Mouse (Mus musculus): Measurements from ENCODE around the gene Lst1.

The Lst1 gene

DNA sequence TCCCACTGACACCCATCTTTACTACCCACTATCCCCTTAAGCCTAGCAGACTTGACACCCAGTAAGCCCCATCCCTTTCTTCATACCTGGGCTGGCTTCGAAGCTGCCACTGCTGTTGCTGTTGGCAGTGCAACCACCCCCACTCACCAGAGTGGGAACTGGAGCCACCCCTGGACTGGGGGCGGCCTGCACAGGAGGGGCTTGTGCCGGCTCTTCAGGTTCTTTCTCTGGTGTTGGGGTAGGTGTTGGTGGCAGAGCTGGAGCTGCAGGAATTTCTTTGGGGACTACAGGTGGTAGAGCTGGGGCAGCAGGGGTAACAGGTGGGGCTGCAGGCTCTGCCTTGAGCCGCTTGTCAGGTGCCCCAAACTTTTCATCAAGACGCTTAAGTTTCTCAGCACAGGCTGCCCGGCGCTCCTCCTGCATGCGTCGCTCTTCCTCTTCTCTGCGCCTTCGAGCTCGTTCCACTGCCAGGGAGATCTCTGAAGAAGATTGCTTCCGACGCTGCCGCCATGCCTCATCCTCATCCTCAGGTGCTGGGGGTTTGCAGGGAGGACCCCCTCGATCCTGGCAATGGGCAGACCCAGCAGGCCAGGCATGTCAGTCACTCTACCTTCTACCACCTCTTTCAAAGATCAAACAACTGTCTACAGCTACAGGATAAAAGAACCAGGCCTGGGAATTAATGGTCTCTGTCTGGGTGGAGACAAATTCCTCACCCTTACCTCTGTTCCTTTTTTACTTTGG lies 29.2 kb downstream of the Lst1 start:
- DNase-seq (ENCODE audit: low spot score), result no peak

DNA sequence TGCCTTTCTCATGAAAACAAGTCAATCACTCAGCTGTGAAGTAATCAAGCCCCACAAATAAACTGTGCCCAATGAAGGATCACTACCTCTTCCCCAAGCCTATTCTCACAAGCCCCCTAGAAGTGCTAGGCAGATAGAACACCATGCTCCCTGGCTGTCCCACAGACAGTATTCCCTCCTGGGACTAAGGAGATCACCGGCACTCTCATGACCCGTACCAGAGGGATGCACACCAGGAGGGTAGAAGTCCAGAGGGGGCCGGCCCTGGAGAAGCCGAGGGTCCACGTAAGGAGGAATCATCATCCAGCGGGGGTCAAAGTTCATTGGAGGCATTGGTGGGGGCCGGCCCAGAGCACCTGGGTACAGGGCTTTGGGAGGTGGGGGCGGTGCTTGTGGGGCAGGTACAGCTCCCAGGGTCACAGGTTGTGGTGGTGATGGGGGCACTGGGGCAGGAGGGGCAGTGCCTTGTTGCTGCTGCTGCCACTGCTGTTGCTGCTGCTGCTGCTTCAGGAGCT lies 30.5 kb downstream of the Lst1 start:
- no peak for DNase-seq (ENCODE audit: low spot score)

DNA sequence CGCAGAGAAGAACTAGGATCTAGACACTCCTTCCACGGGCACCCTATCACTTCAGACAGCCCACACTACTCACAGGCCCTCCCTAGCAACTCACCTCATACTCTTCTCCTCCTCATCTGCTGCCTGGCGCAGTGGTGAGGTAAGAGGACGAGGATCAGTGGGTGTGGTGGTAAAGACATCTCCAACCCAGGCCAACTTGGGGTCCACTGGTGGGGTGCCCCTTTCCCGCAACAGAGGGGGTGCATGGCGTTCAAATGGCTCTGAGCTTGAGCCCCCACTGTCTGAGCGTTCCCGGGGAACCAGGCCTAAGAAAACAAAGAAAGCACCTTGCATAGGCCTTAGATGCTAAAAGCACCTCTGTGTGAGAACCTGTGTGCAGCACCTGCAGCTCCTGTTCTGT lies 31.0 kb downstream of the Lst1 start:
- DNase-seq (ENCODE audit: low spot score), result no peak

DNA sequence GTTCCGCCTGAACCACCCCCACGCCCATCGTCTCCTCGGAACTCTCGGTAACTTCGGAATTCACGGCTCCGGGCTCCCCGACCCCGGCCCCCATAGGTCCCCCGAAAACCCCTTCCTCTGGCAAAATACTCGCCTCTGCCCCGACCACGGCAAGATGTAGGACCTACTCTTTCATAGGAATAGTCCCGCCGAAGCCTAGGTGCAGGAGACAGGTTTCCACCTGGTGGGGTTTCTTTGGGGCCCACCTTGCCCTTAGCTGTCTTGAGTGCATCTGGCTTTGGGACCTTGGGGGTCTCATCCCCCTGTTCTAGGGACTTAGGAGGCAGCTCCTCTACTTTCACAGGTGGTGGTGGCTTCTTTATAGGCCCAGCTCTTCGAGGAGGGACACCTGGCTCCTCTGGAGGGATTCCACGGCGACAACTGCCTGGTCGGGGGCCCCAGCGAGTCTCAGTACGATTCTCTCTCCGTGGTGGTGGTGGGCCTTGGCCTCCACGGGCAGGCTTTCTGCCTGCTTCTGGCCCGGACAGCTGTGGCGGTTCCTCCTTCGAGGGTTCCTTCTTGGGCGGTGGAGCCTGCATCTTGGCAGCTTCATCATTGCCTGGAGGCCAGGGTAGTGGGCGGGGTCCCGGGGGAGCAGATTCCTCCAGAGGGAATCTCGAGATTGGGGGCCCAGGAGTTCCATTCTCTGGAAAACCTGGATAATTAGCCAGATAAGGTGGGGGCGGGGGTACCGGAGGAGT lies 31.6 kb downstream of the Lst1 start:
- DNase-seq (ENCODE audit: low spot score), result no peak

DNA sequence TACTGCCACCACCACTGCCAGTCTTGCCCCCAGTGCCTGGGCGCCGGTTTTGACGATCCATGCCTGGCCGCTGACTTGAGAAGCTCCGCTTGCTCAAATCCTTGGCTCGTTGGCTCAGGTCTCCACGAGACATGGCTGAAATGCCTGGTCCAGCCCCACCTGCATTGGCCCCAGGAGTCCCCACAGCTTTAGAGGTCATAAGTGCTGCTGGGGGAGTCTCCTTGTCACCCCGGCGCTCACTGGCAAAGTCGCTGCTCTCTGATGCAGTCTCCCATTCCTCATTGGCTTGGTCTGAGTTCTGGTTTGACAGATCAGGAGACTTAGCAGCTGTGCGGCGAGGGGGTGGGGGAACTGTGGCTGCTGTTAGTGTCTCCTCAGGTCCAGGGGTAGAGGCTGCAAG lies 32.8 kb downstream of the Lst1 start:
- no peak for DNase-seq (ENCODE audit: low spot score)

DNA sequence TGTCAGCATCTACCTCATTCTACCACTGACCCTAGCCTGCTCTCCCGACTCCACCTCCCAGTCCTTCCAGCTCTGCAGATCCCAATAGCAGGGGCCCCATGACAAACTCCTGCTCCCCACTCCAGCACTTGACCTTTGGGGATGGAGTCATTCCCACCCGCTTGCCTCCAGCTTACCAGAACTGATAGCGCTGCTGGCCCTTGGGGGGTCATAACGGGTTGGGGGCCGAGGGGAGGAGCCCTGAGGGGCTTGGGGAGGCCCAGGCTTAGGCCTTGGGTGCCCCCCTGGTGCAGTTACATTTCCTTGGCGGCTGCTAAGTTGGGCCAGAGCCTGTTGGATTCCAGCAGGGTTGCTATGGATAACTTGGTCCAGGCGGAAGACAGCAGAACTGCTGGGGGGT lies 33.6 kb downstream of the Lst1 start:
- DNase-seq (ENCODE audit: low spot score), result no peak

DNA sequence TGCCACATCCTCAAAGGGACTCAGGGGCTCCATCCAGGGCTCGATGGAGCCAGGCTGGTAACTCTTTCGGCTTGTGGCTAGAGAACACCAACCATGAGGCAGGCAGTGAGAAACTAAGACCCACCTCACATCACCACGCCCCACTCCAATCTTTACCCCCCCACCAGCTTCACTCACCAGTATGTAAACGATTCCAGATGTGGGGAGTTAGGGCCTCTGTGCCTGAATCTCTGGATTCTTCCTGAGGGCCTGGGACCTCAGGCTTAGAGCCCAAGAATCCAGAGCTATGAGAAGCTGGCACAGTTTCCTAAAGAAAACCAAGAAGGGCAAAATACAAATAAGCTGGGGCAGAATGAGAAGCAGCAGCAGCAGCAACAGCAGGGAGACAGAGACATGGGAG lies 34.3 kb downstream of the Lst1 start:
- DNase-seq (ENCODE audit: low spot score), result no peak

DNA sequence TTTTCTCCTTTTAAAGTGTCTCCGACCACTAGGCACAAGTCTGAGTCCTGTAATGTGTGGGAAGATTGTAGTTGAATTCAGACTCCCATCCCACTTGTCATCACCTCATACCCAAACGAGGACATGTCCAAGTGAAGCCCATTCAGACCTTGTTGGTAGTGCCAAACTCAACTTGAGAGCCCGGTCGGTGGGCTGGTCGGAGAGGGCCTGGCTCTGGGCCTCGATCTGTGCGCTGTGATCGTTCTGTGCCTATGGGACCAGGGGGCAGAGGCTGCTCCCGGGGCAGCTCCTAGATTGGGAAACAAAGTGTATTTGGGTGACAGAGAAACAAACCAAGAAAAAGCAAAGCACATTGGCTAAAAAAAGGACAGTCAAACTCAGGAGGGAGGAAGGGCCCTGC lies 35.2 kb downstream of the Lst1 start:
- no peak for DNase-seq (ENCODE audit: low spot score)

DNA sequence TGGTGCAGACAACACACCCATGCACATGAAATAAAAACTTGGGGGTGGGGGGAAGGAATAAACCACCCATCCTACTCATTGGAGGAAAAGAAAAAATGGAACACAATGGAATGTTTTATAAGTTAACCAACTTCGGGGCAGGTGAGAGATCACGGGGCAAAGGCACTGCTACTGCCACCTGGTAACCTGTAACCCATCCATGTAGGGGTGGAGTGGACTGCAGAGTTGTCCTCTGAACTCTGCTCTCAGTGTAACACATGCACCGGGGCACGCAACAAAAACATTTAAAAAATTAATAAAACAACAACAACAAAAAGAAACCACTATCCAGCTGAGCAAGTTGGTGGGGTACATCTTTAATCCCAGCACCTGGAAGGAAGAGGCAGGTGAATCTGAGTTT lies 36.1 kb downstream of the Lst1 start:
- DNase-seq (ENCODE audit: low spot score), result no peak

DNA sequence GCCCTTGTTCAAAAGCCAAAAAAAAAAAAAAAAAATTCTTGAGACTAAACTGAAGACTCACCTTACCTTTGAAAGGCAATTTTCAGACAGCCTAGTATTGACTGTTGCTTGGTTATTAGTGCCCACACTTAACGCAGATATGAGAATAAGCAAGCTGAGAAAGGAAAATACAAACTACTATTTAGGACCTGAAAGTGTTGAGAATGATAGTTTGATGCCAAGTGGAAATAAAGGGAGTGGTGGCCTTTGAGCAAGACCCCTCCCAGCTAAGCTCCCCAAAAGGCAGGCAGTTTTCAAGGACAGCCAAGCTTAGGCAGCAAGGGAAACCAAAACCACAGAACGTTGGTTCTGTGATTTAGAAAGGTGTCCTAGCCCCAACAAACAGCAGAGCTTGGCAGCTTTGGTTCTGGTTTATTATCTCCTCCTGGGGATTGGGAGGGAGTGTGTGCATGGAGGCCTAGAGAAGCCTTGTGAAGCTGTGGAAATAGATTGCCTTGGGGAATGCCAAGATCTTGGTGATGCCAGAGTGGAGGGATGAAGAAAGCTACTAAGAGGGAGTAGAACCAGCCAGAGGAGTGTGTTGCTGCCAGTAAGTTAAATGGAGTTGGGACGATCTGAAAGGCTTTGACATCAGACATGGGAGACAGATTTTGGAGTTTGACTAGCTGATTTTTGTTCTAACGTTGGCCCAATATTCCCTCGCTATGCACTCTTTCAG lies 40.2 kb downstream of the Lst1 start:
- DNase-seq (ENCODE audit: low spot score), result no peak

DNA sequence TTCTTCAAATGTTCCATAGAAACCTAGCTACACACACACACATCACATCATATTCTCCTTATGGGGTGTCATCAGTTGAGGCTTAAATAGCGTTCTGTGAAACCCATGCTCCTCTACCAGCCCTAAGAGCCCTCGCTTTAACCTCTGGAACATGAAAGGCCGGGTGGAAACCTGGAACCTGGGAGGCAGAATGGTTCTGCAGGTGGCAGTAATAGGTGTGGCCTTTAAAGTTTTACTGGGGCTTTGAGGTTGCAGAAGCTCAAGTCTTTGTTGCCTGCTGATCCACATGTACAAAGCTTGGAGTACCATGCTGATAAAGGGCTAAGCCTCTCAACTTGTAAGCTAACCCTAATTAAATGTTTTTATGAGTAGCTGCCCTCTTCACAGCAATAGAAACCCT lies 40.9 kb downstream of the Lst1 start:
- no peak for DNase-seq (ENCODE audit: low spot score)

DNA sequence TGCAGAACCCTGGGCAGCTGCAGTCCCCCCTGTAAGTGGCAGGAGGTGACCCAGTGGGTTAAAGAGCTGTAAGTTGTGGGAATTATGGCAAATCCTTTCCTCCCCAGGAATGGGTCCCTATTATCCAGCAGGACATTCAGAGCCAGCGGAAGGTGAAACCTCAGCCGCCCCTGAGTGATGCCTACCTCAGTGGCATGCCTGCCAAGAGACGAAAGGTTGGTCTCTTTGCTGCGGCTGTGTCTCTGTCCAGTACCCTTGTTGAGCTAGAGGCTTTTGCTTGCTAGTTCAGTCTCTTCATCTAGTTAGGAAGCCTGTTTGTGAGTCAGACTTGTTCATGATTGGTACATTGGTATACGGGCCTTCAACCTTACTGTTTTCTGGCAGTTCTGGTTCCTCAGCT lies 42.1 kb downstream of the Lst1 start:
- DNase-seq (ENCODE audit: low spot score), result no peak

DNA sequence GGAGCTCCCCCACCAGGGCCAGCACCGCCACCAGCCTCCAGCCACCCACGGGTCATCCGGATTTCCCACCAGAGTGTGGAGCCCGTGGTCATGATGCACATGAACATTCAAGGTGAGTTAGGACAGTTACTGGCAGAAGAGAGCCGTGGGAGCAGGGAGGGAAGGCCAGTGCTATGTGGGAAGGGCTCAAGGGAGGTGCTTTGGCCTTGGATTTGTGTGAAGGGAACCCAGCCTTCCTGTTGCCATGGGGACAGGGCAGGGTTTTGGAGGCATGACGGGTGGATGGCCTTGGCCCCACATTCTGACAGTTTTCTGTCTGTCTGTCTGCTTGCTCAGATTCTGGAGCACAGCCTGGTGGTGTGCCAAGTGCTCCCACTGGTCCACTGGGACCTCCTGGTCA lies 46.3 kb downstream of the Lst1 start:
- no peak for DNase-seq (ENCODE audit: low spot score)

DNA sequence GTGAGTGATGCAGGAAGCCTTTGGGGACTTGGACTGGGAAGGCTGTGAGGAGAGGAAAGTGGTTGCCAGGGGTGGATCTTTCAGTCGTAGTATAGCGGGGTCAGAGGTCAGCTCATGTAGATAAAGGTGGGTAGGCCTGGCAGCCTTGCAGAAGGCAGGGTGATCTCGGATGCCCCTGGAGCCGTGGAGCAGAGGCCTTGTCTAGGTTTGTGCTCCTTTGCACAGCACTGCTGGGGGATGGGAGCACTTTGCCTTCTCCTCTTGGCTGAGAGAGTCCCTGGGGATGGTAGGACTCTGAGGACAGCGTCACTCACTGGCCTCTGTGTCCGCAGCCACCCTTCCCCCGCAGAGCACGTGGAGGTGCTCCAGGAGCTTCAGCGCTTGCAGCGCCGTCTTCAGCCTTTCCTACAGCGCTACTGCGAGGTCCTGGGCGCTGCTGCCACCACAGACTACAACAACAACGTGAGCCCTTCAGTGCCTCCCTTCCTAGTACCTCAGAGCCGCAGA lies 47.7 kb downstream of the Lst1 start:
- no peak for DNase-seq (ENCODE audit: low spot score)

DNA sequence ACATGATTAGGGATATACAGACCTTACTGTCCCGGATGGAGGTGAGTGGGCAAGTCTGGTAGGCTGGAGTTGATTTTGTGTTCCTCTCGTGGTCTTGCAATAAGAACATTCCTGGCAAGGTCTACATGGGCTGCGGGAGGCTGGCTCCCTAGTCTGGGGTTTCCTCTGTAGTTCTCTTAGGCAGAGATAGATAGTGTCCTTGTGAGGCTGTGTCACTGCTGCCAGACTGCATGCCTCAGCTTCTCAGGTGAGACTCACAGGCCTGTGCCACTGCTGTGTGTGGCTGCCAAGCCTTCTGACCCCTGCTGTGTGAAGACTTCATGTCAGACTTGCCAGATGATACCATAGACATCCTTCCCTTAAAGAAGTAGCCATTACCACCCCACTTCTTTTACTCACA lies 49.0 kb downstream of the Lst1 start:
- DNase-seq (ENCODE audit: low spot score), result no peak

DNA sequence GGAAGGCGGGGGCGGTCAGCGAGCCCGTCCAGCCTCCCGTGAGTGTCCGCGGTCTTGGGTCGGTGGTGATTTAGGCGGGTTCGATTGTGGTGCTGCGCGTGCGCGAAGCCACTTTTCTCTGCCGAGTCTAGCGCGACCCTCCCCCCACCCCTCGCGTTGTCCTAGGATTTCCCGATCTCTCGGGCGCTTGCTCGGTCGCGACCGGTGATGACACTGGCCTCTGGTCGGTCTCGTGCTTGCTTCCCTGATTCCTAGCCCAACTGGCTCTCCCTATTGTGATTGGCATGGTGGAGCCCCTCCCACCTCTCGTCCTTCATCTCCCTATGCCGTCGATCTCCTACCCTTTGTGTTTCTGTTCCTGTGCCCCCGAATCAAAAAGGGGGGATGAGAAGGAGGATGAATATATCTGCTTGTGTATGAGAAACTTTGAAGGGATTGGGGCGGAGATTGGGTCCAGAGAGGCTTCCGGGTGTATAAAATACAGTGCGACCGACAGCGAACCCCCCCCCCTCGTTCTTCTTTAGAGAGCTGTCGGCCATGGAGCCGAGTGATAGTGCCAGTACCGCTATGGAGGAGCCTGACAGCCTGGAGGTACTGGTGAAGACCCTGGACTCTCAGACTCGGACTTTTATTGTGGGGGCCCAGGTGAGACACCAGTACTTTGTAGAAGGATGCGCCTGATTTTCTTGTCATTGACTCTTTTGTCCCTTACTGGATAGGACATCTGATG lies 52.5 kb downstream of the Lst1 start:
- no peak for DNase-seq (ENCODE audit: low spot score)

Data from urinary bladder, postnatal 14 days (tissue).